Mouse (Mus musculus): ENCODE measurements around the gene Ndufaf5. TPM values are rescaled to one million over a fixed set of nuclear protein-coding genes. Genes with fewer than 3 reads are reported as not detected.

Ndufaf5 gene
- 15.0 TPM for polyA plus RNA-seq (2017; shearing (Covaris generic))

DNA sequence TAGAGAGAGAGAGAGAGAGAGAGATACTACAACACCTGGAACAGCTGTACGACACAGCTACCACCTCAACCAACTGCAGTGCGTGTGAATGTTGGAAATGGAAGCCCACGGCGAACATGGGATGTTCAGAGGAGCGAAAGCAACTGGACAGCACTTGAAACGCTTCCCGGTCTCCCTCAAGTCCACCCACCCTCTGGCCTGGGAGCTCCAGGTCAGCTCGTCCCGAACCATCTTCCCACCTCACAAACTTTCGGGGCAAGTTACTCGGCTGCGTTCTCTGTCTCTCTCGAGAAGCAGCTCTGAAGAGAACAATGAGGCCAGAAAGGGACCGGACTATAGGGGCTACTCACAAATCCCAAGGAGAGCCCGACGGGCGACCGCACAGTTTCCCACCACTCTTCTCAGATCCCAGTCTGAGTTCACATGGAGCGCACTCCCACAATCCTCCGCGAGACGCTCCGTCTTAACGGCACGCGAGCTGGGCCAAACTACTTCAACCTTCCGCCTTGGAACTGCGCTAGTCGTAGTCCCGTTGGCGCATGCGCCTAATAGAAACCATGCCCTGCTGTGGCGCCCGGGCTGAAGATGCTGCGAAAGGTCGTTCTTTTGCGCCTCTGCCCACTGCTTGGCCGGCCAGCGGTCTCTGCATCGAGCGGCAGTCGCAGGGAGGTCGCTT is at the start of gene Ndufaf5, which contains the start of gene Esf1:
Gene Ndufaf5, plus strand, starts transcription at position 523 of the 676 bp plus-strand sequence.
Gene Esf1, minus strand, starts transcription at position 438 of the 676 bp plus-strand sequence.

DNA sequence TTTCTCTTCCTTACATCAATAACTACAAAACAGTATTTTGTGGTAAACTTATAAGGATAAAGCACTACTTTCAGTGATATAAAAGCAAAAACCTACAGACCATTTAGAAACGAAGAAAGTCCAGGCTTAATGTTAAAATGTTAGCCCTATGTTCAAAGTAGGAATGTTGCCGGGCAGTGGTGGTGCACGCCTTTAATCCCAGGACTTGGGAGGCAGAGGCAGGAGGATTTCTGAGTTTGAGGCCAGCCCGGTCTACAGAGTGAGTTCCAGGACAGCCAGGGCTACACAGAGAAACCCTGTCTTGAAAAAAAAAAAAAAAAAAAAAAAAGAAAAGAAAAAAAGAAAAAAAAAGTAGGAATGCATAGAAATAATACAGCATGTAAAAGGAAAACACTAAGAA is 18.7 kb upstream of the Ndufaf5 start, which contains the start of gene Gm17374:
Gene Gm17374, plus strand, starts transcription at position 301 of the 400 bp plus-strand sequence.

Other genes with a start within 250 kb of the Ndufaf5 start
- 51.6 TPM for gene Tasp1, start 103.8 kb upstream of the Ndufaf5 start, polyA plus RNA-seq (2017; shearing (Covaris generic))
- not detected for gene Gm17374, start 18.6 kb upstream of the Ndufaf5 start, polyA plus RNA-seq (2017; shearing (Covaris generic))
- gene Esf1, start 85 bp upstream of the Ndufaf5 start, polyA plus RNA-seq (2017; shearing (Covaris generic)): 22.9 TPM
- not detected for gene Sel1l2, start 219.1 kb downstream of the Ndufaf5 start, polyA plus RNA-seq (2017; shearing (Covaris generic))
- gene Macrod2, start 224.7 kb downstream of the Ndufaf5 start, polyA plus RNA-seq (2017; shearing (Covaris generic)): 2.5 TPM

Measured in naive thymus-derived CD4-positive, alpha-beta T cell, adult 5 months (primary cell).